Mouse (Mus musculus): ENCODE data around the gene Mras. TPM values are rescaled to one million over a fixed set of nuclear protein-coding genes. Genes with fewer than 3 reads are reported as not detected.

Gene Mras
- total and polyA plus RNA-seq, 2 experiments from 2014 or later: 74.0 to 75.5 TPM

GRCm38 (mm10) chr9:99368431-99368830 lies 68.8 kb downstream of the Mras start:
- H3K9ac ChIP-seq (replicated peaks; ENCODE audit: low read length): no peak overlapping the region
- H3K9me3 ChIP-seq (ENCODE audit: low read length): no peaks in the 10 kb centered on the region
- ATAC-seq (no peak), DNase-seq (ENCODE audit: low spot score) (no peak)
- no peaks in the 10 kb centered on the region for H3K36me3 ChIP-seq (ENCODE audit: insufficient read depth, low read length)
- 71% methylated on average over 7 of the region's 7 CpGs for WGBS
- H3K4me1 ChIP-seq (ENCODE audit: insufficient read depth, low read length): no peaks in the 10 kb centered on the region
- no peak overlapping the region for H3K27ac ChIP-seq
- H3K27me3 ChIP-seq (ENCODE audit: insufficient read depth, low read length): no peaks in the 10 kb centered on the region
- TF ChIP-seq CTCF (IDR thresholded peaks at IDR 0.05; ENCODE audit: low read depth): no peak
- H3K4me3 ChIP-seq (ENCODE audit: low read length): no peak overlapping the region
- no peak overlapping the region for H3K4me2 ChIP-seq (ENCODE audit: low read depth, low read length)

- no peak for ATAC-seq
- H3K36me3 ChIP-seq (ENCODE audit: insufficient read depth, low read length): no peaks in the 10 kb centered on the region
Measured at GRCm38 (mm10) chr9:99365906-99366305, 71.3 kb downstream of the Mras start.

GRCm38 (mm10) chr9:99363076-99363475 lies 74.1 kb downstream of the Mras start:
- Histone ChIP-seq H3K4me1 (ENCODE audit: insufficient read depth, low read length) (peaks cover 5% of the 10 kb centered on the region), H3K36me3 (ENCODE audit: insufficient read depth, low read length) (no peaks in the 10 kb centered on the region), H3K9me3 (ENCODE audit: low read length) (no peaks in the 10 kb centered on the region), H3K4me2 (ENCODE audit: low read depth, low read length) (no peak overlapping the region), H3K9ac (replicated peaks; ENCODE audit: low read length) (no peak overlapping the region), H3K27ac (no peak overlapping the region), H3K4me3 (ENCODE audit: low read length) (no peak overlapping the region), H3K27me3 (ENCODE audit: insufficient read depth, low read length) (no peaks in the 10 kb centered on the region; the same call in 1 of the 2 replicates)
- TF ChIP-seq CTCF (IDR thresholded peaks at IDR 0.05; ENCODE audit: low read depth): no peak
- ATAC-seq (no peak), DNase-seq (ENCODE audit: low spot score) (no peak)
- WGBS: 67% methylated on average over 8 of the region's 8 CpGs

More at GRCm38 (mm10) chr9:99365906-99366305, 71.3 kb downstream of the Mras start:
- DNase-seq (ENCODE audit: low spot score): no peak
- 75% methylated on average over 3 of the region's 3 CpGs for WGBS
- no peak overlapping the region for H3K9ac ChIP-seq (replicated peaks; ENCODE audit: low read length)
- TF ChIP-seq CTCF (IDR thresholded peaks at IDR 0.05; ENCODE audit: low read depth): no peak
- no peak overlapping the region for H3K27ac ChIP-seq
- H3K27me3 ChIP-seq (ENCODE audit: insufficient read depth, low read length): no peaks in the 10 kb centered on the region
- no peaks in the 10 kb centered on the region for H3K9me3 ChIP-seq (ENCODE audit: low read length)
- no peak overlapping the region for H3K4me3 ChIP-seq (ENCODE audit: low read length)
- H3K4me1 ChIP-seq (ENCODE audit: insufficient read depth, low read length): no peaks in the 10 kb centered on the region
- H3K4me2 ChIP-seq (ENCODE audit: low read depth, low read length): no peak overlapping the region

- Histone ChIP-seq H3K4me1 (ENCODE audit: insufficient read depth, low read length) (peaks cover 11% of the 10 kb centered on the region), H3K4me2 (ENCODE audit: low read depth, low read length) (no peak overlapping the region), H3K9me3 (ENCODE audit: low read length) (no peaks in the 10 kb centered on the region), H3K27me3 (ENCODE audit: insufficient read depth, low read length) (peaks cover 9% of the 10 kb centered on the region), H3K4me3 (ENCODE audit: low read length) (no peak overlapping the region), H3K36me3 (ENCODE audit: insufficient read depth, low read length) (no peaks in the 10 kb centered on the region), H3K27ac (no peak overlapping the region), H3K9ac (replicated peaks; ENCODE audit: low read length) (no peak overlapping the region)
- no peak for TF ChIP-seq CTCF (IDR thresholded peaks at IDR 0.05; ENCODE audit: low read depth)
- 87% methylated on average over 9 of the region's 9 CpGs for WGBS
- no peak for ATAC-seq
- DNase-seq (ENCODE audit: low spot score): no peak
Measured at GRCm38 (mm10) chr9:99361946-99362345, 75.2 kb downstream of the Mras start.

GRCm38 (mm10) chr9:99359012-99359411 lies 78.2 kb downstream of the Mras start:
- DNase-seq (ENCODE audit: low spot score) (no peak), ATAC-seq (no peak)
- Histone ChIP-seq H3K4me1 (ENCODE audit: insufficient read depth, low read length) (peaks cover 11% of the 10 kb centered on the region), H3K36me3 (ENCODE audit: insufficient read depth, low read length) (no peaks in the 10 kb centered on the region), H3K27me3 (ENCODE audit: insufficient read depth, low read length) (peaks cover 14% of the 10 kb centered on the region), H3K9me3 (ENCODE audit: low read length) (no peaks in the 10 kb centered on the region), H3K9ac (replicated peaks; ENCODE audit: low read length) (no peak overlapping the region), H3K4me2 (ENCODE audit: low read depth, low read length) (no peak overlapping the region), H3K27ac (no peak overlapping the region), H3K4me3 (ENCODE audit: low read length) (no peak overlapping the region)
- no peak for TF ChIP-seq CTCF (IDR thresholded peaks at IDR 0.05; ENCODE audit: low read depth)
- WGBS: 88% methylated on average over 15 of the region's 15 CpGs

- Histone ChIP-seq H3K4me2 (ENCODE audit: low read depth, low read length) (peak within 1 kb of the TSS; percentile 95), H3K27ac (no peak within 1 kb of the TSS), H3K4me3 (ENCODE audit: low read length) (peak within 1 kb of the TSS; percentile 47), H3K27me3 (ENCODE audit: insufficient read depth, low read length) (peaks cover 14% of the 10 kb centered on the region), H3K9ac (replicated peaks; ENCODE audit: low read length) (peak within 1 kb of the TSS; percentile 51), H3K4me1 (ENCODE audit: insufficient read depth, low read length) (peaks cover 11% of the 10 kb centered on the region), H3K36me3 (ENCODE audit: insufficient read depth, low read length) (no peaks in the 10 kb centered on the region), H3K9me3 (ENCODE audit: low read length) (no peaks in the 10 kb centered on the region)
- peak; percentile 56 for DNase-seq (ENCODE audit: low spot score)
- 2% methylated on average over 65 of the region's 66 CpGs for WGBS
- peak; percentile 68 for ATAC-seq
- TF ChIP-seq CTCF (IDR thresholded peaks at IDR 0.05; ENCODE audit: low read depth): peak; percentile 15; the same call in 1 of the 2 replicates
Measured at GRCm38 (mm10) chr9:99357921-99358692, 79.1 kb downstream of the Mras start, which contains the start of gene Esyt3. Esyt3 (minus strand) TSS chr9:99358557.

- ATAC-seq (peak; percentile 39), DNase-seq (ENCODE audit: low spot score) (peak; percentile 38)
- Histone ChIP-seq H3K4me2 (ENCODE audit: low read depth, low read length) (peak overlapping the region; percentile 95), H3K36me3 (ENCODE audit: insufficient read depth, low read length) (no peaks in the 10 kb centered on the region), H3K4me1 (ENCODE audit: insufficient read depth, low read length) (peaks cover 11% of the 10 kb centered on the region), H3K27ac (no peak overlapping the region), H3K9ac (replicated peaks; ENCODE audit: low read length) (peak overlapping the region; percentile 51; the same call in 1 of the 2 replicates), H3K27me3 (ENCODE audit: insufficient read depth, low read length) (peaks cover 14% of the 10 kb centered on the region), H3K9me3 (ENCODE audit: low read length) (no peaks in the 10 kb centered on the region), H3K4me3 (ENCODE audit: low read length) (peak overlapping the region; percentile 47)
- no peak for TF ChIP-seq CTCF (IDR thresholded peaks at IDR 0.05; ENCODE audit: low read depth)
- WGBS: 6% methylated on average over 19 of the region's 19 CpGs
Measured at GRCm38 (mm10) chr9:99357561-99357920, 79.6 kb downstream of the Mras start.
